Mouse (Mus musculus): ENCODE measurements around the gene Trim25.

DNA sequence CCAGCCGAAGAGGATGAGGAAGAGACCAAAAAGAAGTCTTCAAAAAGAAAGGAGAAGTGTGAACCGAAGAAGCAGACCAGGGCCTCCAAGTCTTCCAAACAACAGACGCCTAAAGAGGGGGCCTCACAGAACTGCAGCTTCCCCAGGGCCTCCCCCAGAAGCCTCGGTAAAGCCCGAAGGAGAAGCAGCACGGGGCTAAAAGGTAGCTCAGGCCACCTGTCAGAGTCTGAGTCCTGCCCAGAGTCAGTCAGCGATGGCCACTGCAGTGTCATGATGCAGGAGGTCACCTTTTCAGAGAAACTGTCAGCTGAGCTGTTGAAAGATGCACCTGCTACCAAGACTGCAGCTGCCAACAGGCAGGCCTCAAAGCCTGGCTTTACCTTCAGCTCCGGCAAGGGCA lies 17.8 kb upstream of the Trim25 start:
- TF ChIP-seq CTCF (IDR thresholded peaks at IDR 0.05) (no peak), EP300 (IDR thresholded peaks at IDR 0.05) (no peak)

Measured in lung, postnatal 0 days (tissue).